Mouse (Mus musculus) common myeloid progenitor, adult 5-6 weeks (primary cell): ENCODE data around the gene Gm26938. TPM values are rescaled to one million over a fixed set of nuclear protein-coding genes. Genes with fewer than 3 reads are reported as not detected.
A peak's percentile ranks its signal among the peaks of the same experiment; 100 is the strongest.

Source experiments
- ATAC-seq: replicated peaks from 2 replicates; pipeline ENCODE4 v1.8.0; 2016; ENCODE audit warnings: low read depth, mild to moderate bottlenecking, moderate TSS enrichment, inconsistent platforms; ENCODE audit not compliant: poor library complexity, severe bottlenecking
- total RNA-seq: library from RNA; stranded (forward); fragments of 200-1000, 187-1606 nt; gene quantifications from 2 replicates; pipeline ENCODE4 v1.2.3, GENCODE M21; 2017

Gene Gm26938
- total RNA-seq: not detected in 2 replicates

GRCm38 (mm10) chr5:139826357-139827055 lies at the start of gene Gm26938, which contains the start of gene Psmg3:
TSS of gene Gm26938 (minus strand) at chr5:139826407.
TSS of gene Psmg3 (minus strand) at chr5:139826885.
- peak; percentile 88 for ATAC-seq

DNA sequence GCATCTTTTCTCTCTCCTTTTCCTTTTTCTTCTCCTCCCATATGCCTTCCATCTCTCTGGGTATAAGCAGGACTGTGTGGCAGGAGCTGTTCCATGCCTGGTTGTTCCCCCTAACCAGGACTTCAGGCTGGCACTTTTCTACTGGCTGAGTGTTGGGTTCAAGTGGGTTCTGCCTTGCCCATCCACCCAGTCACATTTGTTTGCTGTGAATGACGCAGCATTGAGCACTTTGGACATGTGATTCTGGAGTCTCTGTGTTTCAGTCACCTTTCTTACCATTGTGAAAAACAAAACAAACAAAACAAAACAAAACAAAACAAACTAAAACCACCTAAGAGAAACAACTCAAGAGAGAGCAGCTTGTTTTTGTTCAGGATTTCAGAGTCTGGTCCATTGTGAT lies 45.3 kb upstream of the Gm26938 start:
- ATAC-seq: no peak

DNA sequence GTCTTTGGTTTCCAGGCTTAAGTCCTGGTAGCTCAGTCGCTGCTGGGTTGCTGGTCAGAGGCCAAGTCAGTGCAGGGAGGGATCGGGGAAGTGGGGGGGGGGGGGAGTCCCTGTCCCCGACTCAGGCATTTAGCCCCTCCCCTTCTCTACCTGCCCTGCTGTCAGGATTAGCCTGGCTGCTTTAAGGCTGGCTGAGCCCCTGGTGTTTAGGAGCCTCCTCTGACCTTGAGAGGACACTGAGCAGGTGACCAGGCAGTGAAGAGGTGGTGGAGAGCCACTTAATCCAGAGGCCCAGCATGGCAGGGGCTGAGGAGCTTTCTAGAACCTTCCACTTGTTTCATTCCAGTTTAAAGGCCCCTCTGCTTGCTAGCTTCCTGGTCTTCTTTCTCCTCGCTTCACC lies 44.7 kb upstream of the Gm26938 start:
- ATAC-seq: no peak

- no peak for ATAC-seq
These were observed 36.6 kb upstream of the Gm26938 start for GRCm38 (mm10) chr5:139862759-139863158.

- ATAC-seq: no peak
These were observed 34.3 kb upstream of the Gm26938 start for GRCm38 (mm10) chr5:139860328-139861104.

DNA sequence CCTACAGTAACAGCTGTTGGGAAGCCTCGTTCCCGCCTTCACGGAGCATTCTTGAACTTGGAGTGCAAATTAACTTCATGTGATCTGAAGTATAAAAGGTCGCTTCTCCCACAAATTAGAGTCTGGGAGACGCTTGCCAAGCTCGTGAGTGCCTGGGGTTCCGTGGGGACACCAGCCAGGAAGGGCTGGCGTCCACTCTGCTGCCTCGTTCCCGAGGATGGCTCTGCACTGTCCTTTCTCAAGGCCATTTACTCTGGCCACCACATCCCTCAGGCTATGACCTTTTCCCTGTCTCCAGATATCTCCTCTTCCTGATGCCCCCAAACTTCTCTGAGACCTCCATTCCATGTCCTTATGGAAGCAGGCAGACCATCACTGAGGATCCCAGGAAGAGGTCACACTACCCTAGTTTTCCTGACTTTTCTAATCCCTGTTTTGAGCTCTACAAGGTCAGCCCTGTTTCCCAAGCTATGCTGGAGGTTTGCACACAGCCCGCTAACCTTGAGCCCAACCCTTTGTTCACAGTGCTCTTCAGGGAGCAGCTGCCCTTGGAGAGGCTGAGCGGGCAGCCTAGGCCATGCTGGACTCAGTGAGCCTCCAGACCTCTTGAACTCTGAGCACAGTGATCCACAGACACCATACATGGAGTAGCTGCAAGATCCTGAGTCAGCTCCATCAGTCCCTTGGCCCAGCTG lies 23.6 kb upstream of the Gm26938 start:
- ATAC-seq: no peak

DNA sequence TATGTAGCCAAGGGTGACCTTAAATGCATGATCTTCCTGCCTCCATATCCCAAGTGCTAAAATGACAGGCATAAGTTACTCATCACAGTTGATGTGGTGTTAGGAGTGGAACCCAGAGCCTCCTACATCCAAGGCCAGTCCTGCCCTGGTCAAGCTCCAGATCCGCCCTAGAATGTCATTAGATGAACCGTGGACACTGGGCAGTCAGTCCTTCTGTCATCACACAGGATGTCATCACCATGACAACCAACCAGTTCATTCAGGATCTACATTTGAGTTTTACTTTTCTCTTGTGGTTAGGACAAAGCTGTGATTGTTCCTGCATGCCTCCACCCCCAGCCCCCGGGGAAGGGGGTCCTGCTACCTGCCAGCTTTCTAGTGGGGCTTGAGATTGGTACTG lies 12.9 kb upstream of the Gm26938 start:
- ATAC-seq: no peak

GRCm38 (mm10) chr5:139838476-139838892 lies 12.3 kb upstream of the Gm26938 start:
- ATAC-seq: peak; percentile 76

DNA sequence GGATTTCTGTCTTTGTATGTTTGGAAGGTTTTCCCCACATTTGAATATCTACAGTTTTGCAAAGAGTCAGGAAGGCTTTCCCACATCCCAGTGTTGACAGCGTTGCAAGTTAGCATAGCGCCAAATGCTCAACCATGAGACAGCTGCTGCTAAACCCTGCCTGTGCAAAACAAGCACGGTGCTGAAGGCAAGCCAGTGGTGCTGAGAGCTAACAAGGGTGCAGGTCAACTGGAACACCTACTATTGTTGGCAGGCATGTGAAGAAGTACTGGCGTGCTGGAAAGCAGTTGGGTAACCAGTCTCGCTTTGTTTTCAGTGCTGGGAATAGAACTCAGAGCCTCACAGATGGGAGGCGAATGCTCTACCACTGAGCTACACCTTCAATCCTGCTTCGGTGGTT lies 9.5 kb upstream of the Gm26938 start:
- no peak for ATAC-seq

GRCm38 (mm10) chr5:139832125-139832524 lies 5.9 kb upstream of the Gm26938 start:
- 0 out of 2 replicates have a peak, but pooled peaks have one; percentile 11 for ATAC-seq

DNA sequence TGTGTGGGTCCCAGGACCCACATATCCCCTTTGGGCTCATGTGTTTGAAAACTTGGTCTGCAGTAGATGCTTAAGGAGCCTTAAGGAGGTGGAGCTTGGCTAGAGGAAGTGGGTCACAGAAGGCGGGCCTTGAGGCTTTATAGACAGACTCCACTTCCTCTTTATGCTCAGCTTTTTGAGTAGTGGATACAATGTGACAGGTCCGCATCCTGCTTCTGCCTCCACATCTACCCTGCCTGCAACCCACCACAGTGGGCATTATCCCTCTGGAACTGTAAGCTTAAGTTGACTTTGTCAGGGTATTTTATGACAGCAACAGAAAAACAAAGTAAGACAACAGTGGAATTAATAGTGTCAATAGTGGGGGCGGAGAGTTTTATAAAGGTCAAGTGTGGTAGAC lies 4.5 kb upstream of the Gm26938 start:
- ATAC-seq: peak; percentile 81

DNA sequence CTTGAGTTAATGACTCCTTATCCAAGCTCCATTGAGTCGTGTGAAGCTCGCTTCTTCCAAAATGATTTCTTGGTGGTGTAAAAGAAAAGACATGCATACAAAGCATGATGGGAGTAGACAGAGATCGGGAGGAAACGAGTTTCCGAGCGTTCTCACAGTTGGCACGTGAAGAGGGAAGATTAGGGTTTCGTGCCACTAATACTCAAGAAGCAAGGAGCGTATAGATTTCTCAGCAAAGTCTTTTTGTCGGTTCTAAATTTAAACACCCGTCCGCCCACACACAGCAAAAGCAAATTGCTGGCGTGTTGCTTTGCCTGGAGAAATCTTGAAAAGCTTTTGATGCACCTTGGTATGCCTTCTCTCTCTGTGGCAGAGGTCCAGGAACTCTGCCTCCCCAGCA lies 3.2 kb upstream of the Gm26938 start:
- no peak for ATAC-seq

DNA sequence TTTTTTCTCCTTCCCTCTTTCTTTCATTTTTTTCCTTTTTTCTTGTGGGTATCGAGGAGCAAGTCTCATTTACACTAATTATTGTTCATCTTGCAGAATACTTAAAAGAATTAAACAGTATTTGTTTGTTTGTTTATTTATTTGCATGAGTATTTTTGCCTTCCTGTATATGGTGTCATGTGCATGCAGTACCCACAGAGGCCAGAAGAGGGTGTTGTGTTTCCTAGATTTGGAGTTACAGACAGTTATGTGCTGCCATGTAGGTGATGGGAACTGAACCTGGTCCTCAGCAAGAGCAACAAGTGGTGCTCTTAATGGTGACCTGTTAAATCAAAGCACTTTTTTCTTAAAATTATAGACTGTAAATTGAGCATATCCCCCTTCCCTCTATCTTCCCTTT lies 1.4 kb upstream of the Gm26938 start:
- no peak for ATAC-seq

DNA sequence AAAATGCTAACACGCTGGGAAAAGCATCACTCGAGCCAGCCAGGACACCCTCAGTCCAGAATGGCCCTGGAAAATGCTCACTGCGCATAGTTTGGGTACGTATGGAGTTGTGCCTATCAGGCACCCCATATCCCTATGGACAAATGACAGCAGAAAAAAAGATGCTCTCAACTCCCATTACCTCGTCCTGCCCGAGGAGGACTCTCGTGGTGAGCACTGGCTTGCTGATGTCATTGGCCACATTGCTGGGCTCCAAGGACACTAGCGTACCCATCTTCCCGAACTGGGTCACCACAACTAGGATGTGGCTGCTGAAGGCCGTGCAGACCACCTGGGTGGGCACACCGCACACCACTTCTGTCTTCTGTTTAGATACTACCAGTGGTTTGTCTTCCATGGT lies 260 bp downstream of the Gm26938 start:
- ATAC-seq: no peak

DNA sequence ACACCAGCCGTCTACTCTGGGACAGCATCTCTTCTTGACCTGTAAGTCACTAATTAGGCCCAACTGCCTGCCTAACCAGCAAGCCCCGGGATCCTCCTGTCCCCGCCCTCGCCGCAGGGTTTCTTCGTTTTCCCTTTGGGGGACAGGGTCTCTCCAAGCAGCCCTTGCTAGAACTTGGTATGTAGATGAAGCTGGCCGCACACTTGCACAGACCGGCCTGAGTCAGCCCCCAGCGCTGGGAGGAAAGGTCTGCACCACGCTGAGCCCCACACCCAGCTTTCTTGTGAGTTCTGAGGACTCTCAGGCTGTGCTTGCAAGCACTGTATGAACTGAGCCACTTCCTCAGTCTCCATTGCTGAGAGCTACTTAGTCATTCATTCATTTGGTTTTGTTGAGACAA lies 1.7 kb downstream of the Gm26938 start:
- ATAC-seq: no peak

GRCm38 (mm10) chr5:139821466-139822459 lies 4.4 kb downstream of the Gm26938 start:
- no peak for ATAC-seq

DNA sequence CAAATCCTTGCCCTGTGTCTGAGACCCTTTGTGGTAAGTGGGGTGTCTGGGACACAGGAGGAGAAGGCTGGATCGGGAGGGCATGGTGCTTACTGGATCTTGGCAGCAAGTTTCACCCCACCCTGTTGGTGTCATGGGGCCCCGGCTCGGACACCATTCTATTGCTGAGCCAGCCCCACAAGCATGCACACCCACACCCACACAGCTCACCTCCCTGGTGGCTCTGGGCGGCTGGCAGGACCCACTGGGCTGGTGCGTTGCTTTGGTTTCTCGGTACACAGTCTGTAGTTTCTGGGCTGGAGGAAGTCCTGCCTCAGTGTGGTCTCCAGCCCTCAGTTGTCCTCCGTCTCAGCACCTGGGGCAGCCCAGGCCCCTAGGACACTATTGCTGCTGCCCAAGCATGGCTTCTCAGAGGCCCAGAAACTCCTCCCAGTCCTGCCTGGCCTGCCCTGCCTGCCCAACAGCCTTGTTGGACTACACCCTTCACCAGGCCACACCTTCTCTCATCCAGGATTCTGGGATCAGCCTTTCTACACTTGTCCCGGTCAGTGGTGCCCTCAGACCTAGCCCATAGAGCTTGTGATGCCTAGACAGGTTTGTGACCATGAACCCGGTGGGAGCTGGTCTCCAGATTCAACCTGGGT lies 6.5 kb downstream of the Gm26938 start, which contains the start of gene Tmem184a:
Gene Tmem184a, minus strand, starts transcription at position 380 of the 644 bp plus-strand sequence.
- ATAC-seq: no peak

- ATAC-seq: peak; percentile 56
These were observed 7.4 kb downstream of the Gm26938 start for GRCm38 (mm10) chr5:139818801-139819200.

DNA sequence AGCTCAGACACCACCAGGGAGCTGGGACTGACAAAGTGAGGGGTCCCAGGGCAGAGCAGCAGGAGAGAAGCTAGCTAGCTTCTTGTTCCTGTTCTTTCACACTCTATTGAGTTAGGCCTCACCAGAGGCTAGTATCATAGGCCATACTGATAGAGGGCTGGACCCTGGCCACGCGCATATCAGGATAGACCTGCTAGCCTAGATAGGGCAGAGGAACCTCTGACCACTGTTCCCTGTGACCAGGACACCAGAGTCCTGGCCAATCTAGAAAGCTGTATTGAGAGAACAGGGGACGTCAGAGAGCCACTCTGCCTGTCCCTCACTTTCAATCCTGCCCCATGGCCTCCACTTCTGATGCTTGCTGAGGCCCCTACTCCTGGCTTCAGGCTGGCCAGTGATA lies 8.2 kb downstream of the Gm26938 start:
- ATAC-seq: no peak
